ENCODE assay signal across 8 mouse cellular contexts in the genomic region with DNA sequence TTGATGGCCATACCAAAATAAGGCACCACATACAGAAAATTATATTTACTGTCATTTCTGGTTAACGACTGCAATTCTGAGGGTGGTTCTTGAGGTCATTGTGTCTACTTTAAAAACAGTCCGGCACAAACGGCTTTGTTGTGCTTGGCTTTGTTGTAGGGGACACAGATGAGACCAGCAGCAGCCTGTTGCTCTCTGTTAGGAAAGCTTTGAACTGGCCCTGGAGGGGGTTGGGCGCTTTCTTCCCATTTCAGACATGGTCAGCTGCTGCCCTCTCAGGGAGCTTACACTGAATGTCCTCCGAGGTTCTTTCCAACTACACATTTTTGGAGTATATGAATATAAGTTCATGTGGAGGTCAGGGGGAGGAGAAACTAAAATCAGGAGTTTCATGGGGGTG.
DNase-seq lines count a peak whose midpoint lies in the region; ATAC-seq and TF ChIP-seq lines count a peak whose summit lies in the region.

No protein-coding gene starts in this region.

- H3K4me3 ChIP-seq in heart, embryonic 11.5 days (ENCODE audit: low read depth, low read length): no peak overlapping the region
- no peak overlapping the region for H3K4me3 ChIP-seq in gastrocnemius, adult 2 months
- no peak overlapping the region for H3K4me3 ChIP-seq in intestine, postnatal 0 days (ENCODE audit: low read depth, low read length)

- H3K9me3 ChIP-seq in heart, embryonic 11.5 days (replicated peaks; ENCODE audit: control insufficient read depth, low read length): no peaks in the 10 kb centered on the region
- H3K9me3 ChIP-seq in intestine, postnatal 0 days (ENCODE audit: control insufficient read depth): no peaks in the 10 kb centered on the region

- H3K9ac ChIP-seq in heart, embryonic 11.5 days (ENCODE audit: low read depth, low read length): no peak overlapping the region
- H3K9ac ChIP-seq in intestine, postnatal 0 days (ENCODE audit: low read depth, low read length): no peak overlapping the region

- TF ChIP-seq CTCF in gastrocnemius, adult 2 months (IDR thresholded peaks at IDR 0.05): peak; percentile 38
- TF ChIP-seq CTCF in intestine, postnatal 0 days (IDR thresholded peaks at IDR 0.05; ENCODE audit: low read depth): peak; percentile 52

- 23% methylated on average over 5 of the region's 5 CpGs for WGBS in heart, embryonic 11.5 days (ENCODE audit: insufficient replicate concordance)
- WGBS in intestine, postnatal 0 days: 29% methylated on average over 5 of the region's 5 CpGs

- H3K4me2 ChIP-seq in heart, embryonic 11.5 days: no peak overlapping the region
- no peak overlapping the region for H3K4me2 ChIP-seq in intestine, postnatal 0 days (replicated peaks; ENCODE audit: low read depth)

- H3K27ac ChIP-seq in heart, embryonic 11.5 days (ENCODE audit: low read depth, low read length): no peak overlapping the region
- H3K27ac ChIP-seq in gastrocnemius, adult 2 months: no peak overlapping the region
- no peak overlapping the region for H3K27ac ChIP-seq in intestine, postnatal 0 days (ENCODE audit: low read depth, low read length)

- DNase-seq in heart, adult 18-20 months: peak; percentile 61 to 65
- DNase-seq in adipocyte (ENCODE audit: low spot score): peak; percentile 53
- peak; percentile 47 for DNase-seq in gastrocnemius, adult 2 months
- DNase-seq in lung, postnatal 36 days: peak; percentile 32
- peak; percentile 4 for DNase-seq in yolk sac, embryonic 10.5 days (ENCODE audit: low spot score)
- DNase-seq in thymus, postnatal 0 days (ENCODE audit: low spot score): no peak

- H3K27me3 ChIP-seq in heart, embryonic 11.5 days (ENCODE audit: control insufficient read depth, insufficient read depth, low read length): no peaks in the 10 kb centered on the region
- H3K27me3 ChIP-seq in intestine, postnatal 0 days (replicated peaks; ENCODE audit: control insufficient read depth, insufficient read depth, low read length): no peaks in the 10 kb centered on the region

- H3K36me3 ChIP-seq in heart, embryonic 11.5 days (ENCODE audit: control insufficient read depth, insufficient read depth, low read length): no peaks in the 10 kb centered on the region
- no peaks in the 10 kb centered on the region for H3K36me3 ChIP-seq in intestine, postnatal 0 days (ENCODE audit: control insufficient read depth, insufficient read depth)

- intact Hi-C loops in gastrocnemius, adult 2 months (cut with DNase I): no loop called here

- peaks cover 16% of the 10 kb centered on the region for H3K4me1 ChIP-seq in heart, embryonic 11.5 days (ENCODE audit: control insufficient read depth, insufficient read depth, low read length)
- H3K4me1 ChIP-seq in intestine, postnatal 0 days (replicated peaks; ENCODE audit: control insufficient read depth, insufficient read depth, low read length): no peaks in the 10 kb centered on the region

- ATAC-seq in heart, embryonic 11.5 days (replicated peaks; ENCODE audit: insufficient number of reproducible peaks, low FRiP score, low TSS enrichment): no peak
- ATAC-seq in intestine, postnatal 0 days: no peak
